Mouse (Mus musculus) stomach, embryonic 14.5 days (tissue): ENCODE measurements around the gene Apol11a. TPM values are rescaled to one million over a fixed set of nuclear protein-coding genes. Genes with fewer than 3 reads are reported as not detected.
"Not testable (repeated sequence)": the region's sequence is repeated elsewhere in the genome, so short reads cannot be mapped to it uniquely, and the experiment has no call there.

Experiments
- ATAC-seq: fragments of 200-750 bp; cut with Nextera tagmentation; 2 replicates; pipeline ENCODE4 v1.8.0; 2017; ENCODE audit warnings: low read depth, moderate TSS enrichment; ENCODE audit not compliant: insufficient number of reproducible peaks, insufficient read depth, low FRiP score
- H3K27ac ChIP-seq: fragments of 300-500 bp; sonication (generic); 2 replicates; pipeline ENCODE4 v1.5.1; 2014; ENCODE audit warnings: mild to moderate bottlenecking, low read length, moderate library complexity, mixed read lengths
- H3K27me3 ChIP-seq: fragments of 300-500 bp; sonication (generic); 2 replicates; pipeline ENCODE4 v1.6.1; 2014; ENCODE audit warnings: low read length, control low read depth, mixed read lengths; ENCODE audit not compliant: control insufficient read depth, insufficient read depth
- H3K36me3 ChIP-seq: fragments of 300-500 bp; sonication (generic); 2 replicates; pipeline ENCODE4 v1.6.1; 2014; ENCODE audit warnings: mild to moderate bottlenecking, control low read depth, low read length, moderate library complexity, mixed read lengths; ENCODE audit not compliant: control insufficient read depth, insufficient read depth
- H3K4me1 ChIP-seq: fragments of 300-500 bp; sonication (generic); 2 replicates; pipeline ENCODE4 v1.6.1; 2014; ENCODE audit warnings: low read length, control low read depth, mixed read lengths; ENCODE audit not compliant: control insufficient read depth, insufficient read depth
- H3K4me2 ChIP-seq: fragments of 300-500 bp; sonication (generic); replicated peaks from 2 replicates; pipeline ENCODE4 v1.6.1; 2014; ENCODE audit warnings: low read depth, low read length, control low read depth
- H3K4me3 ChIP-seq: fragments of 300-500 bp; sonication (generic); 2 replicates; pipeline ENCODE4 v1.5.1; 2014; ENCODE audit warnings: low read depth, low read length, control low read depth
- H3K9ac ChIP-seq: fragments of 300-500 bp; sonication (generic); replicated peaks from 2 replicates; pipeline ENCODE4 v1.6.1; 2014; ENCODE audit warnings: low read depth, mild to moderate bottlenecking, control low read depth, low read length, moderate library complexity, mixed read lengths
- H3K9me3 ChIP-seq: fragments of 300-500 bp; sonication (generic); 2 replicates; pipeline ENCODE4 v1.6.1; 2016; ENCODE audit warnings: low read depth, low read length, control low read depth; ENCODE audit not compliant: control insufficient read depth
- WGBS: fragments of 180-500 bp; shearing (Covaris S2); extraction: QIAGEN DNeasy Blood & Tissue Kit; methylation state at CpG from one replicate; pipeline ENCODE4 v1.1.7; 2014; 5-methylcytosine and 5-hydroxymethylcytosine counted together
- polyA plus RNA-seq: library from polyadenylated mRNA; unstranded; fragments of >200 nt; fragmentation: Nextera tagmentation; extraction: Ambion mirVana; gene quantifications from 2 replicates; pipeline ENCODE4 v1.2.1, GENCODE M21; 2014

Gene Apol11a
- polyA plus RNA-seq, 1 experiment from 2014 or later, result not detected

DNA sequence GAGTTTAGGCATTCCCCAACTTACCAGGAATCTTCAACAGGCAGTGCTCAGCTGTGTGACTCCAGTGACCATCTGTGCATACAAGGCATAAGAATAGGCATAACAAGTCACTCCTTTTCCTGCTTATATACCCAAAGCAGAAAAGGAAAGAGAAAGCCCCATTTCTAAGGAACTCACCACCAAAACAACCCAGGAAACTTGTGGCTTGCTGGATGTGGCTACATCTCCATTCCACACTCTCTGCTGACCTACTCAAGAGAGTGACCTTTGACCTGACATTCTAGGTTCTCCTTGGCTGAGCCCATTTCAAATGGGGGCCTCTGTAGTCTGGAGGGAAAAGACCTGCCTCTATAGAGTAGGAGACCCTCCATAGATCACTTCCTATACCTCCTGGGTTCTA lies 25.1 kb downstream of the Apol11a start, which contains the start of gene Apol7c:
TSS of gene Apol7c (minus strand) at position 101 of the 400 bp plus-strand sequence.
- Histone ChIP-seq H3K27me3 (no peaks in the 10 kb centered on the region), H3K36me3 (no peaks in the 10 kb centered on the region), H3K4me2 (no peak within 1 kb of the TSS), H3K4me1 (no peaks in the 10 kb centered on the region), H3K9ac (no peak within 1 kb of the TSS), H3K27ac (no peak within 1 kb of the TSS), H3K9me3 (no peaks in the 10 kb centered on the region), H3K4me3 (no peak within 1 kb of the TSS)
- ATAC-seq, result no peak

DNA sequence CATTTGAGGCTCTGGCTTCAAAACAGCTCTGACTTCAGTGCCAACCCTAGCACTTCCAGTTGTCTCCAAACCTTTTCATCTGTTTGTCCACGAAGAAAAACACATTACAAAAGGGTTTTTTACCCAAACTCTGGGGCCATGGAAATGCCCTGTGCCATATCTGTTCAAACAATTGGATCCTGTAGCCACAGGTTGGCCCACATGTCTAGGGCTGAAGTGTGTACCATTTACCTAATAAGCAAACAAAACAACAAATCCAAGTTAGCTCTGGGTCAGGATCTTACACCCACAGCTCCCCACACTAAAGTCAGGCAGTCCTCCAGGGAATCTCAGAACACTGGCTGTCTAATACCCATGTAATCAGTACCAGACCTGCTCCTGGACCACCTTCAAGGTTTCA lies 31.1 kb downstream of the Apol11a start:
- not testable (repeated sequence) for H3K9me3 ChIP-seq, H3K4me3 ChIP-seq, H3K4me1 ChIP-seq, H3K36me3 ChIP-seq, H3K27ac ChIP-seq, ATAC-seq, H3K9ac ChIP-seq, H3K27me3 ChIP-seq, H3K4me2 ChIP-seq
- WGBS, result 24% methylated on average over 1 of the region's 1 CpGs

- H3K27me3 ChIP-seq, result no peaks in the 10 kb centered on the region
- H3K9ac ChIP-seq, result no peak within 1 kb of the TSS
- no peak within 1 kb of the TSS for H3K27ac ChIP-seq
- H3K9me3 ChIP-seq, result no peaks in the 10 kb centered on the region
- H3K36me3 ChIP-seq, result no peaks in the 10 kb centered on the region
- no peak within 1 kb of the TSS for H3K4me3 ChIP-seq
- no peak within 1 kb of the TSS for H3K4me2 ChIP-seq
- no peak for ATAC-seq
- no peaks in the 10 kb centered on the region for H3K4me1 ChIP-seq
Observed at GRCm38 (mm10) chr15:77561792-77562191, 53.7 kb downstream of the Apol11a start, which contains the start of gene 1700025B11Rik. 1700025B11Rik (minus strand) TSS chr15:77561892.

- H3K36me3 ChIP-seq, result no peaks in the 10 kb centered on the region
- H3K27ac ChIP-seq, result no peak overlapping the region
Observed at GRCm38 (mm10) chr15:77563219-77563618, 55.1 kb downstream of the Apol11a start.

More at GRCm38 (mm10) chr15:77563219-77563618, 55.1 kb downstream of the Apol11a start:
- H3K4me1 ChIP-seq, result no peaks in the 10 kb centered on the region
- H3K4me2 ChIP-seq, result no peak overlapping the region
- no peak overlapping the region for H3K4me3 ChIP-seq
- no peaks in the 10 kb centered on the region for H3K9me3 ChIP-seq
- no peaks in the 10 kb centered on the region for H3K27me3 ChIP-seq
- no peak for ATAC-seq
- H3K9ac ChIP-seq, result no peak overlapping the region

Other genes with a start within 250 kb of the Apol11a start
- 90.5 and 93.7 TPM in 2 replicates for gene Rbfox2, start 201.3 kb upstream of the Apol11a start, polyA plus RNA-seq
- gene Apol7a, start 109.2 kb upstream of the Apol11a start, polyA plus RNA-seq, result 2.4 and 2.8 TPM in 2 replicates
- 0.25 TPM in 1 of 2 replicates, not detected in the other for gene Apol9a, start 97.1 kb upstream of the Apol11a start, polyA plus RNA-seq
- not detected in 2 replicates for gene Apol7b, start 60.8 kb upstream of the Apol11a start, polyA plus RNA-seq
- not detected in 2 replicates for gene Apol10a, start 31.2 kb upstream of the Apol11a start, polyA plus RNA-seq
- 0.32 and 0.84 TPM in 2 replicates for gene Apol7c, start 25.0 kb downstream of the Apol11a start, polyA plus RNA-seq
- gene 1700025B11Rik, start 53.6 kb downstream of the Apol11a start, polyA plus RNA-seq, result not detected in 2 replicates
- gene Apol10b, start 87.9 kb downstream of the Apol11a start, polyA plus RNA-seq, result 0.17 and 0.35 TPM in 2 replicates
- not detected in 2 replicates for gene Gm36245, start 91.0 kb downstream of the Apol11a start, polyA plus RNA-seq
- not detected in 2 replicates for gene Apol11b, start 135.0 kb downstream of the Apol11a start, polyA plus RNA-seq
- 0.17 and 0.19 TPM in 2 replicates for gene Apol7e, start 190.6 kb downstream of the Apol11a start, polyA plus RNA-seq
- not detected in 2 replicates for gene Apol9b, start 220.8 kb downstream of the Apol11a start, polyA plus RNA-seq
- 0.55 TPM in 1 of 2 replicates, not detected in the other for gene Apol8, start 248.7 kb downstream of the Apol11a start, polyA plus RNA-seq